ENCODE assay signal across 21 mouse cellular contexts in the genomic region with DNA sequence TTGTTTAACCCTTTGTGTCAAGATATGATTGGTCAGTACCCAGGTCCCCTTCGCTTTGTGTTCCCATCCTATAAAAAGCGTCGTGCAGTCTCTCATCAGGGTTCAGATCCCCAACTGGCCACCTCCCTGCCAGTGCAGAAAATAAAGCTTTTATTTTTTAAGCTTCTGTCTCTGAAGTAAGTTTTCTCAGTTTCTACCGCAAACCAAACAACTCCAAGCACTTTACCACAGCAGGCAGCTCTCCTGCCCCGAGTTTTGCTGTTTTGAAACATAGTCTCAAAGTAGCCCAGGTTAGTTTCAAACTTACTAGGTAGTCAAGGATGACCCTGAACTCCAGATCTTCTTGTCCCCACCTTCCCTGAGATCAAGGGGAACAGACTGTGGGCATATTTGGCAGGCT. TPM values are rescaled to one million over a fixed set of nuclear protein-coding genes. Genes with fewer than 3 reads are reported as not detected.
DNase-seq lines count a peak whose midpoint lies in the region; ATAC-seq and TF ChIP-seq lines count a peak whose summit lies in the region.
"Had no signal": no experiment of that assay in that cellular context is flagged by ENCODE, and none has a peak within 500 bp of the region (broad histone marks: within the 10 kb centered on the region; RNA-seq: fewer than 3 reads in every experiment).

No protein-coding gene starts in this region.

- no peak for DNase-seq in heart, postnatal 10 days
- DNase-seq in testis, postnatal 14 days (ENCODE audit: low spot score) = no peak
- DNase-seq in c-Kit-positive CD71-positive TER-119-positive erythroid progenitor cells, embryonic 14.5 days (ENCODE audit: low spot score) = no peak
- no peak for DNase-seq in kidney, adult 8-10 months
- DNase-seq: adrenal gland, postnatal 10 days; cerebellum, postnatal 10 days; kidney, postnatal 36 days; layer of hippocampus, postnatal 36 days; lung, postnatal 36 days; midbrain, embryonic 14.5 days; right cerebral cortex, postnatal 25 days; thymus, postnatal 4 days had no signal

- no peak overlapping the region for H3K4me3 ChIP-seq in heart, embryonic 13.5 days
- no peak overlapping the region for H3K4me3 ChIP-seq in testis, adult 2 months (ENCODE audit: control insufficient read depth, low read depth, low read length)
- H3K4me3 ChIP-seq in liver, embryonic 16.5 days (ENCODE audit: low read depth, low read length) = no peak overlapping the region
- H3K4me3 ChIP-seq: limb, embryonic 12.5 days had no signal

- H3K4me2 ChIP-seq in heart, embryonic 13.5 days = peak overlapping the region; percentile 85; the same call in 1 of the 2 replicates
- H3K4me2 ChIP-seq in liver, embryonic 16.5 days (ENCODE audit: low read depth, low read length) = no peak overlapping the region

- H3K27me3 ChIP-seq in heart, embryonic 13.5 days (replicated peaks) = no peaks in the 10 kb centered on the region
- H3K27me3 ChIP-seq in testis, adult 2 months (ENCODE audit: control insufficient read depth, insufficient read depth, low read length) = no peaks in the 10 kb centered on the region
- H3K27me3 ChIP-seq in liver, embryonic 16.5 days (ENCODE audit: control insufficient read depth, insufficient read depth, low read depth, low read length) = no peaks in the 10 kb centered on the region
- H3K27me3 ChIP-seq: limb, embryonic 12.5 days had no signal

- no peaks in the 10 kb centered on the region for H3K9me3 ChIP-seq in heart, embryonic 13.5 days
- H3K9me3 ChIP-seq in liver, embryonic 16.5 days (replicated peaks; ENCODE audit: control insufficient read depth, low read length) = no peaks in the 10 kb centered on the region
- H3K9me3 ChIP-seq: G1E; limb, embryonic 12.5 days had no signal

- H3K27ac ChIP-seq in heart, embryonic 13.5 days (replicated peaks) = peak overlapping the region; percentile 93
- H3K27ac ChIP-seq in testis, adult 2 months (ENCODE audit: control insufficient read depth, insufficient read depth, low read depth, low read length) = 0 out of 2 replicates have a peak overlapping the region, but pooled peaks have one; percentile 21
- H3K27ac ChIP-seq in liver, embryonic 16.5 days (ENCODE audit: low read length) = no peak overlapping the region
- H3K27ac ChIP-seq: hindbrain, postnatal 0 days had no signal

- TF ChIP-seq CTCF in testis, adult 2 months (IDR thresholded peaks at IDR 0.05; ENCODE audit: control insufficient read depth, insufficient read depth, insufficient replicate concordance, low read depth, low read length) = no peak

- no peak for TF ChIP-seq POLR2A in testis, adult 2 months (IDR thresholded peaks at IDR 0.05; ENCODE audit: control insufficient read depth, low read depth, low read length)

- H3K4me1 ChIP-seq in heart, embryonic 13.5 days = peaks cover 50% of the 10 kb centered on the region
- H3K4me1 ChIP-seq in testis, adult 2 months (ENCODE audit: control insufficient read depth, insufficient read depth, low read length) = peaks cover 13% of the 10 kb centered on the region
- peaks cover 47% of the 10 kb centered on the region for H3K4me1 ChIP-seq in liver, embryonic 16.5 days (ENCODE audit: control insufficient read depth, low read depth, low read length)

- peaks cover 68% of the 10 kb centered on the region for H3K36me3 ChIP-seq in heart, embryonic 13.5 days
- no peaks in the 10 kb centered on the region for H3K36me3 ChIP-seq in testis, adult 2 months (ENCODE audit: control insufficient read depth, insufficient read depth, low read length)
- H3K36me3 ChIP-seq in liver, embryonic 16.5 days (ENCODE audit: control insufficient read depth, insufficient read depth) = peaks cover 10% of the 10 kb centered on the region

- WGBS in heart, embryonic 13.5 days = 80% methylated on average over 5 of the region's 5 CpGs
- 82% methylated on average over 5 of the region's 5 CpGs for WGBS in liver, embryonic 16.5 days (ENCODE audit: insufficient replicate concordance)

- H3K9ac ChIP-seq in heart, embryonic 13.5 days = peak overlapping the region; percentile 74; the same call in 1 of the 2 replicates
- H3K9ac ChIP-seq in liver, embryonic 16.5 days (ENCODE audit: low read depth, low read length) = peak overlapping the region; percentile 53; the same call in 1 of the 2 replicates
- H3K9ac ChIP-seq: limb, embryonic 12.5 days had no signal

- no peak for ATAC-seq in heart, embryonic 13.5 days (ENCODE audit: extremely low read depth, insufficient number of reproducible peaks, low FRiP score, low TSS enrichment)
- no peak for ATAC-seq in liver, embryonic 16.5 days (ENCODE audit: low read depth)
- ATAC-seq: hindbrain, postnatal 0 days had no signal

- intact Hi-C loops in heart, postnatal 10 days (cut with DNase I) = no loop called here

RNA-seq across cellular contexts. Expression of gene Ticam1, which starts 1.8 kb away (rescaled TPM):
- 7.7 and 8.4 TPM in 2 replicates for polyA plus RNA-seq in heart, embryonic 13.5 days (2015; fragmentation: Nextera tagmentation; extraction: Ambion mirVana)
- total RNA-seq in heart, postnatal 10 days (2021) = 10 to 100 TPM; 11.6 to 12.7 TPM
- polyA plus RNA-seq in testis, adult 2 months (2012; rRNA removed) = 3.4 and 3.7 TPM in 2 replicates
- polyA plus RNA-seq in liver, embryonic 16.5 days (2015; fragmentation: Nextera tagmentation; extraction: Ambion mirVana) = 3.4 and 4.2 TPM in 2 replicates

RNA-seq across cellular contexts. Expression of gene Plin3, which starts 14.3 kb away (rescaled TPM):
- polyA plus RNA-seq in heart, embryonic 13.5 days (2015; fragmentation: Nextera tagmentation; extraction: Ambion mirVana) = 67.1 and 71.8 TPM in 2 replicates
- 10 to 100 TPM; 67.0 to 81.9 TPM for total RNA-seq in heart, postnatal 10 days (2021)
- 21.9 and 22.3 TPM in 2 replicates for polyA plus RNA-seq in testis, adult 2 months (2012; rRNA removed)
- 35.9 and 37.6 TPM in 2 replicates for polyA plus RNA-seq in liver, embryonic 16.5 days (2015; fragmentation: Nextera tagmentation; extraction: Ambion mirVana)

RNA-seq across cellular contexts. Expression of gene Fem1a, which starts 21.7 kb away (rescaled TPM):
- polyA plus RNA-seq in heart, embryonic 13.5 days (2015; fragmentation: Nextera tagmentation; extraction: Ambion mirVana) = 17.2 and 18.5 TPM in 2 replicates
- total RNA-seq in heart, postnatal 10 days (2021) = 10 to 100 TPM; 81.5 to 94.9 TPM
- 5.7 and 7.0 TPM in 2 replicates for polyA plus RNA-seq in testis, adult 2 months (2012; rRNA removed)
- polyA plus RNA-seq in liver, embryonic 16.5 days (2015; fragmentation: Nextera tagmentation; extraction: Ambion mirVana) = 5.2 and 5.7 TPM in 2 replicates

RNA-seq across cellular contexts. Expression of gene Arrdc5, which starts 21.7 kb away (rescaled TPM):
- polyA plus RNA-seq in heart, embryonic 13.5 days (2015; fragmentation: Nextera tagmentation; extraction: Ambion mirVana) = not detected in 2 replicates
- total RNA-seq in heart, postnatal 10 days (2021) = not detected
- polyA plus RNA-seq in testis, adult 2 months (2012; rRNA removed) = 274 and 296 TPM in 2 replicates
- not detected in 2 replicates for polyA plus RNA-seq in liver, embryonic 16.5 days (2015; fragmentation: Nextera tagmentation; extraction: Ambion mirVana)
- total RNA-seq: adrenal gland, postnatal 10 days; G1E; hindbrain, postnatal 0 days; layer of hippocampus, postnatal 36 days had no signal
- polyA plus RNA-seq: C2C12; frontal cortex, adult 2 months; G1E; hindbrain, postnatal 0 days; limb, embryonic 12.5 days; midbrain, embryonic 14.5 days; stomach, embryonic 14.5 days had no signal

RNA-seq across cellular contexts. Expression of gene Uhrf1, which starts 24.8 kb away (rescaled TPM):
- 70.7 and 74.7 TPM in 2 replicates for polyA plus RNA-seq in heart, embryonic 13.5 days (2015; fragmentation: Nextera tagmentation; extraction: Ambion mirVana)
- total RNA-seq in heart, postnatal 10 days (2021) = 10 to 100 TPM; 21.6 to 23.3 TPM
- polyA plus RNA-seq in testis, adult 2 months (2012; rRNA removed) = 41.1 and 43.1 TPM in 2 replicates
- 86.0 and 89.7 TPM in 2 replicates for polyA plus RNA-seq in liver, embryonic 16.5 days (2015; fragmentation: Nextera tagmentation; extraction: Ambion mirVana)
